Mouse (Mus musculus): ENCODE data around the gene Ftl1. TPM values are rescaled to one million over a fixed set of nuclear protein-coding genes. Genes with fewer than 3 reads are reported as not detected.
"Not testable (repeated sequence)": the region's sequence is repeated elsewhere in the genome, so short reads cannot be mapped to it uniquely, and the experiment has no call there.

The Ftl1 gene
- polyA plus RNA-seq, 1 experiment from 2014 or later: 3,045 TPM

GRCm38 (mm10) chr7:45481374-45481927, 21.8 kb upstream of the Ftl1 start, which contains the start of gene Tulp2:
Gene Tulp2, plus strand, starts transcription at chr7:45481877.
- Histone ChIP-seq H3K36me3 (ENCODE audit: control insufficient read depth, insufficient read depth) (no peaks in the 10 kb centered on the region), H3K27ac (ENCODE audit: low read length) (no peak within 1 kb of the TSS), H3K9me3 (replicated peaks; ENCODE audit: control insufficient read depth, low read length) (no peaks in the 10 kb centered on the region), H3K4me1 (ENCODE audit: control insufficient read depth, insufficient read depth, low read length) (no peaks in the 10 kb centered on the region), H3K4me2 (ENCODE audit: low read depth, low read length) (no peak within 1 kb of the TSS), H3K27me3 (ENCODE audit: control insufficient read depth, insufficient read depth, low read length) (no peaks in the 10 kb centered on the region), H3K4me3 (ENCODE audit: low read length) (no peak within 1 kb of the TSS), H3K9ac (ENCODE audit: low read length) (no peak within 1 kb of the TSS)
- ATAC-seq (replicated peaks; ENCODE audit: extremely low read depth, insufficient read depth, low FRiP score): 0 out of 2 replicates have a peak, but pooled peaks have one; percentile 54
- 47% methylated on average over 15 of the region's 15 CpGs for WGBS

DNA sequence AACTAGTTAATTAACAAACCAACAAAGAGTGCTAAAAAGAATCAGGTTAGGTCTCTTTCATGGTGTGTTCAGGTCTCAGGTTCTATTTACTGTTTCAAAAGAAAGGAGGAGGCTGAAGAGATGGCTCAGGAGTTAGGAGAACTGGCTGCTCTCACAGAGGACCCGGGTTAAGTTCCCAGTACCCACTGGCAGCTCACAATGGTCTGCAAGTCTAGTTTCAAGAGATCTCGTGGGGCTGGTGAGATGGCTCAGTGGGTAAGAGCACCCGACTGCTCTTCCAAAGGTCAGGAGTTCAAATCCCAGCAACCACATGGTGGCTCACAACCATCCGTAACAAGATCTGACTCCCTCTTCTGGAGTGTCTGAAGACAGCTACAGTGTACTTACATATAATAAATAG, 20.6 kb upstream of the Ftl1 start:
- H3K27me3 ChIP-seq (ENCODE audit: control insufficient read depth, insufficient read depth, low read length); H3K9ac ChIP-seq (ENCODE audit: low read length); H3K27ac ChIP-seq (ENCODE audit: low read length); H3K9me3 ChIP-seq (replicated peaks; ENCODE audit: control insufficient read depth, low read length); H3K4me1 ChIP-seq (ENCODE audit: control insufficient read depth, insufficient read depth, low read length); H3K4me2 ChIP-seq (ENCODE audit: low read depth, low read length); ATAC-seq (replicated peaks; ENCODE audit: extremely low read depth, insufficient read depth, low FRiP score); H3K36me3 ChIP-seq (ENCODE audit: control insufficient read depth, insufficient read depth); H3K4me3 ChIP-seq (ENCODE audit: low read length): not testable (repeated sequence)
- WGBS: 72% methylated on average over 3 of the region's 4 CpGs

- H3K9ac ChIP-seq (ENCODE audit: low read length): no peak overlapping the region
- H3K27ac ChIP-seq (ENCODE audit: low read length): no peak overlapping the region
- H3K4me2 ChIP-seq (ENCODE audit: low read depth, low read length): no peak overlapping the region
- no peak overlapping the region for H3K4me3 ChIP-seq (ENCODE audit: low read length)
- ATAC-seq (replicated peaks; ENCODE audit: extremely low read depth, insufficient read depth, low FRiP score): no peak
- no peaks in the 10 kb centered on the region for H3K27me3 ChIP-seq (ENCODE audit: control insufficient read depth, insufficient read depth, low read length)
- WGBS: 93% methylated on average over 7 of the region's 7 CpGs
- H3K4me1 ChIP-seq (ENCODE audit: control insufficient read depth, insufficient read depth, low read length): no peaks in the 10 kb centered on the region; the same call in 1 of the 2 replicates
- no peaks in the 10 kb centered on the region for H3K9me3 ChIP-seq (replicated peaks; ENCODE audit: control insufficient read depth, low read length)
- no peaks in the 10 kb centered on the region for H3K36me3 ChIP-seq (ENCODE audit: control insufficient read depth, insufficient read depth)
Observed at GRCm38 (mm10) chr7:45478774-45479173, 19.1 kb upstream of the Ftl1 start.

DNA sequence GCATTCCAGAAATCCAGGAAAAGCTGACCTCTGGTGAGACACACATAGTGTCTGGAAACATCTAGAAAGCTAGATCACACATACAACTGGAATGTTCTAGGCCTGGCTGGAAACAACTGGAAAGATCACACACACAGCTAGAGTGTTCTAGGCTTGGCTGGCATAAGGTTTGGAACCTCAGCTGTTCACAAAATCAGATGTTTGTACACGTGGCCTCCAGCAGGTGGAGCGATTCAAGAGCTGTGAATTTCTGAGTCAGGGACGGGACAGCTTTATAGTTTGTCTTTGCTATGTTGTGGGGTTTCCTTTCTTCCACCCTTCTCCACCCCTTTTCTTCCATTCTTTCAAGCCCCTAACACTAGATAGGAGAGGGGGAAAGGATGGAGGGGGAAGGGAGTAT, 17.3 kb upstream of the Ftl1 start:
- H3K9ac ChIP-seq (ENCODE audit: low read length): no peak overlapping the region
- WGBS: 8% methylated on average over 3 of the region's 3 CpGs
- H3K4me1 ChIP-seq (ENCODE audit: control insufficient read depth, insufficient read depth, low read length): no peaks in the 10 kb centered on the region; the same call in 1 of the 2 replicates
- ATAC-seq (replicated peaks; ENCODE audit: extremely low read depth, insufficient read depth, low FRiP score): peak; percentile 26; the same call in 1 of the 2 replicates
- H3K27me3 ChIP-seq (ENCODE audit: control insufficient read depth, insufficient read depth, low read length): no peaks in the 10 kb centered on the region
- no peak overlapping the region for H3K27ac ChIP-seq (ENCODE audit: low read length)
- H3K4me3 ChIP-seq (ENCODE audit: low read length): no peak overlapping the region
- no peak overlapping the region for H3K4me2 ChIP-seq (ENCODE audit: low read depth, low read length)
- no peaks in the 10 kb centered on the region for H3K9me3 ChIP-seq (replicated peaks; ENCODE audit: control insufficient read depth, low read length)
- H3K36me3 ChIP-seq (ENCODE audit: control insufficient read depth, insufficient read depth): no peaks in the 10 kb centered on the region

GRCm38 (mm10) chr7:45476453-45476852, 16.8 kb upstream of the Ftl1 start:
- Histone ChIP-seq H3K27ac (ENCODE audit: low read length) (no peak overlapping the region), H3K4me3 (ENCODE audit: low read length) (no peak overlapping the region), H3K9me3 (replicated peaks; ENCODE audit: control insufficient read depth, low read length) (no peaks in the 10 kb centered on the region), H3K4me1 (ENCODE audit: control insufficient read depth, insufficient read depth, low read length) (no peaks in the 10 kb centered on the region; the same call in 1 of the 2 replicates), H3K9ac (ENCODE audit: low read length) (no peak overlapping the region), H3K27me3 (ENCODE audit: control insufficient read depth, insufficient read depth, low read length) (no peaks in the 10 kb centered on the region), H3K4me2 (ENCODE audit: low read depth, low read length) (no peak overlapping the region), H3K36me3 (ENCODE audit: control insufficient read depth, insufficient read depth) (no peaks in the 10 kb centered on the region)
- ATAC-seq (replicated peaks; ENCODE audit: extremely low read depth, insufficient read depth, low FRiP score): no peak
- WGBS: 50% methylated on average over 1 of the region's 1 CpGs

DNA sequence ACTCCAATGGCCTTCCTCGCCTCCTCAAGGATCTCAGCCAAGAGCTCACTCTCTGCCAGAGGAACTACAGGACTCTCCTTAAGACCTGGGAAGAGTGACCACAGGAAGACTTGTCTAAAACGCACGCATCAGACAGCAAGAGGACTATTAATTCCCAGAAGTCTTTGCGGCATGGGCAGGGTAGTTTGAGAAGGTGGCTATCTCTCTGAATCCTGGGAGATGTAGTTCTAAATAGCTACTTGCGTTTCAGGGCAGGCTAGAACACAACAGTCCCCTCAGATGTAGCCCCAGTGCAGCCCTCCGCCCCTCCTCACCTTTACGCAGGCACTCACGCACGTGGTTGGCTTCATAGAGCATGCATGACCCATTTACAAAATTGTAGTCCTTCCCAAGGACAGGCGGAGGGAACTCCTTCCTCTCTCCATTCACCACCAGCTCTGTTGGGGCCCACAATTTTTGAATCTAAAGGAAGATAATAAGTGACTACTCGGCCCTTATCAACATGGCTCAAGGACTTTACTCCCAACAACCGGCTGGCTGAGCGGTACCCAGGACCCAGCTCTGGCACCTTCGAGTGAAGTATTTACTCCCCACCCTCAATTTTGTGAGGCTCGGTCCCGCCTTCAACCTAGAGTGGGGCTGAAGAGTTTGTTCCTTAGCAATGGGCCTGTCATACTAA, 15.7 kb upstream of the Ftl1 start:
- WGBS: 56% methylated on average over 16 of the region's 16 CpGs
- no peak; the same call in 1 of the 2 replicates for ATAC-seq (replicated peaks; ENCODE audit: extremely low read depth, insufficient read depth, low FRiP score)

GRCm38 (mm10) chr7:45470869-45471268, 11.2 kb upstream of the Ftl1 start:
- H3K27me3 ChIP-seq (ENCODE audit: control insufficient read depth, insufficient read depth, low read length): no peaks in the 10 kb centered on the region
- no peak overlapping the region for H3K27ac ChIP-seq (ENCODE audit: low read length)
- ATAC-seq (replicated peaks; ENCODE audit: extremely low read depth, insufficient read depth, low FRiP score): no peak
- no peak overlapping the region for H3K4me2 ChIP-seq (ENCODE audit: low read depth, low read length)
- no peak overlapping the region for H3K4me3 ChIP-seq (ENCODE audit: low read length)
- 4% methylated on average over 3 of the region's 3 CpGs for WGBS
- no peak overlapping the region for H3K9ac ChIP-seq (ENCODE audit: low read length)
- H3K4me1 ChIP-seq (ENCODE audit: control insufficient read depth, insufficient read depth, low read length): peaks cover 6% of the 10 kb centered on the region
- no peaks in the 10 kb centered on the region for H3K9me3 ChIP-seq (replicated peaks; ENCODE audit: control insufficient read depth, low read length)
- no peaks in the 10 kb centered on the region for H3K36me3 ChIP-seq (ENCODE audit: control insufficient read depth, insufficient read depth)

More for the DNA sequence above, 15.7 kb upstream of the Ftl1 start:
- Histone ChIP-seq H3K4me1 (ENCODE audit: control insufficient read depth, insufficient read depth, low read length) (no peaks in the 10 kb centered on the region; the same call in 1 of the 2 replicates), H3K27me3 (ENCODE audit: control insufficient read depth, insufficient read depth, low read length) (no peaks in the 10 kb centered on the region), H3K9me3 (replicated peaks; ENCODE audit: control insufficient read depth, low read length) (no peaks in the 10 kb centered on the region), H3K4me2 (ENCODE audit: low read depth, low read length) (peak overlapping the region; percentile 57), H3K27ac (ENCODE audit: low read length) (no peak overlapping the region), H3K36me3 (ENCODE audit: control insufficient read depth, insufficient read depth) (no peaks in the 10 kb centered on the region), H3K4me3 (ENCODE audit: low read length) (peak overlapping the region; percentile 34), H3K9ac (ENCODE audit: low read length) (peak overlapping the region; percentile 57)

DNA sequence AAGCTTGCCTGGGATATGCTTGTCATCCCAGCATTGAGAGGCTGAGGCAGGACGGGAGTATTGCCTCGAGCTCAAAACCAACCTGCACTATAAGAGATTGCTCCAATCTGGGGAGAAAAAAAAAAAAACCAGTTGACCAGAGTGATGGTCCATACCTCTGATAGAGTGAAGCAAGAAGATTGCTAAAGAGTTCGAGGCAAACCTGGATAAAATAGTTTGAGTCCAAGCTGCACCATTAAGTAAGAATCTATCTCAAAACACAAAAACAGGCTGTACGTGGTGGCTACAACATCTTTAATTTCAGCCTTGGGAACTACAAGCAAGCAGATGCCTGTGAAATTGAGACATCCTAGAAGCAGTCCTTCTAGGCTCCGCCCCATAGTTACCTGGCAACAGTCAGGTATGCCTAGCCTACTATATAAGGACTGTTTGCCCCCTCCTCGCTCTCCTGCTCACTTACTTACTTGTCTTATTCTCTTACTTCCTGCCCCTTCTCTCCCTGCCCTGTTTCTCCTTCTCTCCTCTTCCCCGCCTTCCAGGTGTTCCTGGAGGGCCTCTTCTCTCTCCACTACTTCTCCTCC, 7.5 kb upstream of the Ftl1 start:
- Histone ChIP-seq H3K9ac (ENCODE audit: low read length) (peak overlapping the region; percentile 81), H3K4me2 (ENCODE audit: low read depth, low read length) (peak overlapping the region; percentile 71), H3K9me3 (replicated peaks; ENCODE audit: control insufficient read depth, low read length) (no peaks in the 10 kb centered on the region), H3K4me3 (ENCODE audit: low read length) (peak overlapping the region; percentile 86), H3K27ac (ENCODE audit: low read length) (no peak overlapping the region), H3K36me3 (ENCODE audit: control insufficient read depth, insufficient read depth) (peaks cover 18% of the 10 kb centered on the region; the same call in 1 of the 2 replicates), H3K4me1 (ENCODE audit: control insufficient read depth, insufficient read depth, low read length) (peaks cover 11% of the 10 kb centered on the region), H3K27me3 (ENCODE audit: control insufficient read depth, insufficient read depth, low read length) (no peaks in the 10 kb centered on the region)
- 34% methylated on average over 7 of the region's 7 CpGs for WGBS
- ATAC-seq (replicated peaks; ENCODE audit: extremely low read depth, insufficient read depth, low FRiP score): peak; percentile 7

Data from heart, embryonic 16.5 days (tissue).